Mouse (Mus musculus): ENCODE measurements around the gene Rec114. TPM values are rescaled to one million over a fixed set of nuclear protein-coding genes. Genes with fewer than 3 reads are reported as not detected.
A peak's percentile ranks its signal among the peaks of the same experiment; 100 is the strongest.

The Rec114 gene
- total and polyA plus RNA-seq, 3 experiments, result 111 to 135 TPM; not detected in 1

- Histone ChIP-seq H3K79me2 (ENCODE audit: control insufficient read depth, insufficient read depth, low read length, poor library complexity) (no peaks in the 10 kb centered on the region; the same call in 1 of the 2 replicates), H3K4me3 (ENCODE audit: control insufficient read depth in 1 of 2, insufficient read depth in 1 of 2, low read depth in 2 of 2, low read length in 2 of 2) (no peak overlapping the region), H3K9me3 (replicated peaks; ENCODE audit: insufficient read depth, low read length) (no peaks in the 10 kb centered on the region), H3K27me3 (ENCODE audit: control insufficient read depth in 1 of 2, insufficient read depth in 2 of 2, low read length in 2 of 2) (no peaks in the 10 kb centered on the region), H3K9ac (ENCODE audit: control insufficient read depth, low read depth, low read length, poor library complexity, severe bottlenecking) (no peak overlapping the region), H3K27ac (ENCODE audit: control insufficient read depth, low read depth, low read length) (no peak overlapping the region), H3K36me3 (ENCODE audit: control insufficient read depth in 1 of 2, insufficient read depth in 2 of 2, low read length in 2 of 2) (peaks cover 0 to 2% of the 10 kb centered on the region in 2 experiments; a peak in 1 of 4 replicates), H3K4me1 (ENCODE audit: control insufficient read depth in 1 of 2, insufficient read depth in 2 of 2, low read length in 2 of 2) (no peaks in the 10 kb centered on the region)
- TF ChIP-seq CTCF (IDR thresholded peaks at IDR 0.05 in 2 of 3, conservative IDR thresholded peaks at IDR 0.05 in 1 of 3; ENCODE audit: control insufficient read depth in 1 of 3, insufficient read depth in 1 of 3, low read depth in 2 of 3, low read length in 3 of 3, poor library complexity in 1 of 3, severe bottlenecking in 1 of 3), result peak; percentile 75 to 86 (median 83)
- no peak for TF ChIP-seq GATA1 (IDR thresholded peaks at IDR 0.05; ENCODE audit: low read depth, low read length)
- peak; percentile 77 for TF ChIP-seq RAD21 (IDR thresholded peaks at IDR 0.05; ENCODE audit: low read depth, low read length)
- TF ChIP-seq SMC3 (IDR thresholded peaks at IDR 0.05; ENCODE audit: low read depth, low read length), result peak; percentile 81
- TF ChIP-seq ZC3H11A (IDR thresholded peaks at IDR 0.05; ENCODE audit: low read depth, low read length), result peak; percentile 59
- TF ChIP-seq MEF2A (IDR thresholded peaks at IDR 0.05; ENCODE audit: extremely low read depth, insufficient replicate concordance, low read depth, low read length, poor library complexity, severe bottlenecking), result no peak
- peak; percentile 78 for DNase-seq (ENCODE audit: low read depth, low spot score)
Measured at GRCm38 (mm10) chr9:58709939-58710338, 33.8 kb downstream of the Rec114 start.

DNA sequence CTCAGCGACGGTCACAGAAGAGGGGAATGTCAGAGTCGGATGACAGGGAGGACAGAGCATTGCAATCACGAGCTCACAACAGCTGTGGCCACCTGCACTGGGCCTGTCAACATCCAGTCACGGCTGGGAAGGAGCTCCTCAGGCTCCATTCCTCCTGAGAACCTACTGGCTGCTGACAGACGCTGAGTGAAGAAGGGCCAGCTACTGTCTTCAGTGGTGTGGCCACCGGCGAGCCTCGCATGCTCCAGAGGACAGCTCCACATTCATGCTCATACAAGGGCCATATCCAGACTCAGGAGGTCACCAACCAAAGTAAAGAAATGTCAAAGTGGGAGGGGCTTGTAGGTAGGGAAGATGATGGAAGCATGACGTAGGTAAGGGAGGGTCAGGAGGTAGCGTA lies 36.0 kb downstream of the Rec114 start:
- Histone ChIP-seq H3K4me3 (ENCODE audit: control insufficient read depth in 1 of 2, insufficient read depth in 1 of 2, low read depth in 2 of 2, low read length in 2 of 2) (no peak overlapping the region), H3K79me2 (ENCODE audit: control insufficient read depth, insufficient read depth, low read length, poor library complexity) (no peaks in the 10 kb centered on the region), H3K4me1 (ENCODE audit: control insufficient read depth in 1 of 2, insufficient read depth in 2 of 2, low read length in 2 of 2) (no peaks in the 10 kb centered on the region), H3K27me3 (ENCODE audit: control insufficient read depth in 1 of 2, insufficient read depth in 2 of 2, low read length in 2 of 2) (no peaks in the 10 kb centered on the region), H3K27ac (ENCODE audit: control insufficient read depth, low read depth, low read length) (no peak overlapping the region), H3K9me3 (replicated peaks; ENCODE audit: insufficient read depth, low read length) (no peaks in the 10 kb centered on the region), H3K9ac (ENCODE audit: control insufficient read depth, low read depth, low read length, poor library complexity, severe bottlenecking) (no peak overlapping the region), H3K36me3 (ENCODE audit: control insufficient read depth in 1 of 2, insufficient read depth in 2 of 2, low read length in 2 of 2) (peaks cover 0 to 6% of the 10 kb centered on the region in 2 experiments; a peak in 2 of 4 replicates)
- TF ChIP-seq CHD2 (IDR thresholded peaks at IDR 0.05; ENCODE audit: low read length), result no peak
- TF ChIP-seq RAD21 (IDR thresholded peaks at IDR 0.05; ENCODE audit: low read depth, low read length), result no peak
- no peak for TF ChIP-seq USF1 (IDR thresholded peaks at IDR 0.05; ENCODE audit: low read depth, low read length)
- TF ChIP-seq ZMIZ1 (IDR thresholded peaks at IDR 0.05; ENCODE audit: low read depth, low read length), result no peak
- no peak for DNase-seq (ENCODE audit: low read depth, low spot score)

- Histone ChIP-seq H3K4me3 (ENCODE audit: control insufficient read depth in 1 of 2, insufficient read depth in 1 of 2, low read depth in 2 of 2, low read length in 2 of 2) (no peak overlapping the region), H3K9ac (ENCODE audit: control insufficient read depth, low read depth, low read length, poor library complexity, severe bottlenecking) (no peak overlapping the region), H3K27ac (ENCODE audit: control insufficient read depth, low read depth, low read length) (no peak overlapping the region), H3K36me3 (ENCODE audit: control insufficient read depth in 1 of 2, insufficient read depth in 2 of 2, low read length in 2 of 2) (peaks cover 0 to 5% of the 10 kb centered on the region in 2 experiments; a peak in 2 of 4 replicates), H3K4me1 (ENCODE audit: control insufficient read depth in 1 of 2, insufficient read depth in 2 of 2, low read length in 2 of 2) (no peaks in the 10 kb centered on the region), H3K79me2 (ENCODE audit: control insufficient read depth, insufficient read depth, low read length, poor library complexity) (no peaks in the 10 kb centered on the region), H3K27me3 (ENCODE audit: control insufficient read depth in 1 of 2, insufficient read depth in 2 of 2, low read length in 2 of 2) (no peaks in the 10 kb centered on the region), H3K9me3 (replicated peaks; ENCODE audit: insufficient read depth, low read length) (no peaks in the 10 kb centered on the region)
- no peak for DNase-seq (ENCODE audit: low read depth, low spot score)
- no peak for TF ChIP-seq ZKSCAN1 (IDR thresholded peaks at IDR 0.05; ENCODE audit: low read depth, low read length)
- no peak for TF ChIP-seq USF2 (IDR thresholded peaks at IDR 0.05; ENCODE audit: borderline replicate concordance in 1 of 2, insufficient read depth in 1 of 2, low read depth in 1 of 2, low read length in 2 of 2)
- TF ChIP-seq EP300 (IDR thresholded peaks at IDR 0.05; ENCODE audit: low read depth in 1 of 2, low read length in 2 of 2), result no peak
- TF ChIP-seq NELFE (IDR thresholded peaks at IDR 0.05; ENCODE audit: low read depth, low read length), result no peak
- no peak for TF ChIP-seq POLR2AphosphoS5 (IDR thresholded peaks at IDR 0.05; ENCODE audit: borderline replicate concordance, low read depth, low read length)
- TF ChIP-seq POLR2A (IDR thresholded peaks at IDR 0.05; ENCODE audit: control insufficient read depth in 1 of 2, insufficient read depth in 1 of 2, low read depth in 1 of 2, low read length in 2 of 2, poor library complexity in 1 of 2), result no peak
- TF ChIP-seq MEF2A (IDR thresholded peaks at IDR 0.05; ENCODE audit: extremely low read depth, insufficient replicate concordance, low read depth, low read length, poor library complexity, severe bottlenecking), result no peak
- no peak for TF ChIP-seq TCF12 (IDR thresholded peaks at IDR 0.05; ENCODE audit: low read depth, low read length)
- TF ChIP-seq MYC (IDR thresholded peaks at IDR 0.05; ENCODE audit: low read depth, low read length), result no peak
- no peak for TF ChIP-seq JUND (IDR thresholded peaks at IDR 0.05; ENCODE audit: low read depth, low read length)
- no peak for TF ChIP-seq MAX (IDR thresholded peaks at IDR 0.05; ENCODE audit: low read length)
- no peak for TF ChIP-seq USF1 (IDR thresholded peaks at IDR 0.05; ENCODE audit: low read depth, low read length)
Measured at GRCm38 (mm10) chr9:58706024-58706423, 37.7 kb downstream of the Rec114 start.

All from MEL (cell line).